Mouse (Mus musculus): ENCODE measurements around the gene Cutal. TPM values are rescaled to one million over a fixed set of nuclear protein-coding genes. Genes with fewer than 3 reads are reported as not detected.

Cutal gene
- polyA plus RNA-seq, 1 experiment from 2014 or later = 0.35 TPM

DNA sequence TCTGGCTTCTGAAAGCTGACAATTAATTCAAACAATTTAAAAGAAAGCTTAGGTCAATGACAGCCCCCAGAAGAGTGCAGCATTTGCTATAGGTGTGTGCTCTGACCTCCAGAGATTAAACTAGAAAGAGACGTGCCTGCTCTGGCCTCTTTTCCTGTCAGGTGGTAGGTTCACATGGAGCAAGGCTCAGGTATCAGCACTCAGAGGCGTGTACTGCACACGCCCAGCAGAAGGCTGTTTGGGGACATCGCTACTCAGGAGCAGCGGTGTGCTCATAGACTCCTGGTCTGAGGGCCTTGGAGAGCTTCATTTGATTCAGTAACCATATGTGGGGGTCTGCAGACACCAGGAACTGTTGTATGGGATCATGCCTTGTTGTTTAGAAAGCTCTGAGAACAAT is 53.1 kb downstream of the Cutal start:
- H3K27me3 ChIP-seq (replicated peaks; ENCODE audit: control insufficient read depth, insufficient read depth, low read length) = no peaks in the 10 kb centered on the region
- H3K9ac ChIP-seq (ENCODE audit: low read depth, low read length) = no peak overlapping the region
- H3K36me3 ChIP-seq (ENCODE audit: control insufficient read depth, insufficient read depth, low read length) = no peaks in the 10 kb centered on the region
- ATAC-seq = no peak
- H3K27ac ChIP-seq (ENCODE audit: low read depth, low read length) = no peak overlapping the region
- H3K4me3 ChIP-seq (ENCODE audit: low read length) = no peak overlapping the region
- no peak overlapping the region for H3K4me2 ChIP-seq (ENCODE audit: low read length)
- H3K9me3 ChIP-seq (ENCODE audit: control insufficient read depth, low read length) = no peaks in the 10 kb centered on the region
- WGBS = 73% methylated on average over 5 of the region's 5 CpGs
- no peaks in the 10 kb centered on the region for H3K4me1 ChIP-seq (ENCODE audit: control insufficient read depth, insufficient read depth, low read depth, low read length)

GRCm38 (mm10) chr2:34937460-34937859 is 63.3 kb downstream of the Cutal start:
- H3K4me1 ChIP-seq (ENCODE audit: control insufficient read depth, insufficient read depth, low read depth, low read length) = peaks cover 11% of the 10 kb centered on the region
- H3K4me2 ChIP-seq (ENCODE audit: low read length) = no peak overlapping the region
- ATAC-seq = no peak
- no peak overlapping the region for H3K27ac ChIP-seq (ENCODE audit: low read depth, low read length)
- no peaks in the 10 kb centered on the region for H3K9me3 ChIP-seq (ENCODE audit: control insufficient read depth, low read length)
- no peak overlapping the region for H3K4me3 ChIP-seq (ENCODE audit: low read length)
- H3K27me3 ChIP-seq (replicated peaks; ENCODE audit: control insufficient read depth, insufficient read depth, low read length) = no peaks in the 10 kb centered on the region
- 45% methylated on average over 5 of the region's 5 CpGs for WGBS
- H3K9ac ChIP-seq (ENCODE audit: low read depth, low read length) = no peak overlapping the region
- H3K36me3 ChIP-seq (ENCODE audit: control insufficient read depth, insufficient read depth, low read length) = no peaks in the 10 kb centered on the region

DNA sequence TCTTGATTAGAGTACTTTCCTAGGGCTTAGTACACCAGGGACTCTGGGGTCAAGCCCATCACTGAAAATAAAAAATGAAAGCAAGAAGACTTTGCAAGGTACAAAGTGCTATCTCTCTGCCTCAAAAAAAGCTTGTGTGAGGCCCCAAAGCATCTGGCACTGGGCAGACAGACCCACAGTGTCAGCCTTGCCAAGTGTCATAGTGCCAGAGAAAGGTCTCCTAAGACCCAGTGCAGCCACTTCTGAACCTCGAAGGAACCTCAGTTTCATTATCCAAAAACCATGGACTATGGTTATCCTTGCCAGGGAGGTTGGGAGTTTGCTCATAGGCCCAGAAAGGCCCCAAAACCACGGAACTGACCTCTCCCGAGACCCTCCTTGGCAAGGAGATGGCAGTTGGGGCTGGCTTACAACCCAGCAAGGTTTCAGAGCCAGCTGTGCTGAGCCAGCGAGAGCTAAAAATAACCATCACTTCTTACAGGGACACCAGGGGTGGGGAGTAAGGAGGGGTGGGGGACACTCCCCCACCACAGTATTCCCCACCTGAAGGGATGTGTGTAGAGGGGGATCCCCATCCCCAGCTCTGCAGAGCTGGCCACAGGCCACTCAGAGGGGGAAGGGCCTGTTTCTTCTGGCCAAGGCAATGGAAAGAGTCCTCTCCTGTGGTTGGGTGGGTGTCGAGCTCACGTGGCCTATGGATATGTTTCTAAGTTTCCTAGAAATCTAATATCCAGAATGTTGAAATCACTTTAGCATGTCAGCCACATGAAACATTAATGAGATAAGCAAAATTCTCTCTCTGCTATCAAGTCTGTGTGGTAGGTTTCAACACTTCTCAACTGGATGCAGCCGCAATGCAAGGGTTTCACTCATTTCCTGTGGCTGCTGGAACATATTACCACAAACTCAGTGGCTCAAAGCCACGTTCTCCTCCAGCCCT is 64.3 kb downstream of the Cutal start:
- H3K4me1 ChIP-seq (ENCODE audit: control insufficient read depth, insufficient read depth, low read depth, low read length) = peaks cover 11% of the 10 kb centered on the region
- WGBS = 68% methylated on average over 8 of the region's 8 CpGs

GRCm38 (mm10) chr2:34940246-34940645 is 66.0 kb downstream of the Cutal start:
- H3K27ac ChIP-seq (ENCODE audit: low read depth, low read length) = no peak overlapping the region
- no peaks in the 10 kb centered on the region for H3K9me3 ChIP-seq (ENCODE audit: control insufficient read depth, low read length)
- no peak overlapping the region for H3K4me2 ChIP-seq (ENCODE audit: low read length)
- WGBS = 69% methylated on average over 5 of the region's 5 CpGs
- H3K9ac ChIP-seq (ENCODE audit: low read depth, low read length) = no peak overlapping the region
- 0 out of 2 replicates have a peak, but pooled peaks have one; percentile 21 for ATAC-seq
- no peaks in the 10 kb centered on the region for H3K36me3 ChIP-seq (ENCODE audit: control insufficient read depth, insufficient read depth, low read length)
- H3K4me3 ChIP-seq (ENCODE audit: low read length) = no peak overlapping the region
- no peaks in the 10 kb centered on the region for H3K27me3 ChIP-seq (replicated peaks; ENCODE audit: control insufficient read depth, insufficient read depth, low read length)
- H3K4me1 ChIP-seq (ENCODE audit: control insufficient read depth, insufficient read depth, low read depth, low read length) = peaks cover 11% of the 10 kb centered on the region

More for the DNA sequence above, 64.3 kb downstream of the Cutal start:
- Histone ChIP-seq H3K9ac (ENCODE audit: low read depth, low read length) (no peak overlapping the region), H3K27ac (ENCODE audit: low read depth, low read length) (no peak overlapping the region), H3K4me2 (ENCODE audit: low read length) (no peak overlapping the region), H3K27me3 (replicated peaks; ENCODE audit: control insufficient read depth, insufficient read depth, low read length) (no peaks in the 10 kb centered on the region), H3K36me3 (ENCODE audit: control insufficient read depth, insufficient read depth, low read length) (no peaks in the 10 kb centered on the region), H3K9me3 (ENCODE audit: control insufficient read depth, low read length) (no peaks in the 10 kb centered on the region), H3K4me3 (ENCODE audit: low read length) (no peak overlapping the region)
- peak; percentile 60 for ATAC-seq

DNA sequence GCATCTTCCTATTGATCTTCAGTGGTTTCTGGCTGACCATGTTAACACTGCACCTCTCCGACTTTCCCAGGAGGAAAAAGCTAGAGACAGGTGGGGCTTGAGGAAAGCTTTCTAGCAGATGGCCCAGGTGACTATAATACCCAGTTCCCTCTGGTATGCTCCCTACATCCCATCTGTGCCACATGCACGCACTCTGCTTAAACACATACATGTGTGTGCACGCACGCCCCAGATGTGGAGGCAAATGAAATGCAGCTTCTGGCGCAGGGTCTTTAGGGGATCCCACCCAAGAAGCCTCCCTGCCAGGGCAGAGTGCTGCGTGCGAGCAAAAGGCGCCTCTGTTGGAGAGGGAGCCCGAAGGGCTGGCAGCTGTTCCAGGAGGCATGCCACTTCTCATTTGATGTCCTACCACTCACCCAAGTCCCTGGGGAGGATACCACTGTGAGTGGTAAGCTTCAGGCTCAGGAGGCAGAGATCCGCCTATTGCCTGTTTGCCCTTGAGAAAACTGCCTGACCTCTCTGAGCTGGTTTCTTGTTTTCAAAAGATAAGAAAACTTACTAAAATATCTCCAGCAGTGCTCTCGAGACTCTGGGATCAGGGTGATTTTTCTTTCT is 67.0 kb downstream of the Cutal start:
- Histone ChIP-seq H3K9me3 (ENCODE audit: control insufficient read depth, low read length) (no peaks in the 10 kb centered on the region), H3K27me3 (replicated peaks; ENCODE audit: control insufficient read depth, insufficient read depth, low read length) (no peaks in the 10 kb centered on the region), H3K27ac (ENCODE audit: low read depth, low read length) (no peak overlapping the region), H3K4me2 (ENCODE audit: low read length) (no peak overlapping the region), H3K9ac (ENCODE audit: low read depth, low read length) (no peak overlapping the region), H3K4me3 (ENCODE audit: low read length) (no peak overlapping the region), H3K4me1 (ENCODE audit: control insufficient read depth, insufficient read depth, low read depth, low read length) (peaks cover 11% of the 10 kb centered on the region), H3K36me3 (ENCODE audit: control insufficient read depth, insufficient read depth, low read length) (no peaks in the 10 kb centered on the region)
- WGBS = 75% methylated on average over 11 of the region's 11 CpGs
- no peak for ATAC-seq

Other genes starting within 250 kb of the Cutal start
- 103 and 108 TPM in 2 replicates for gene Gapvd1, start 119.2 kb upstream of the Cutal start, polyA plus RNA-seq (2015; fragmentation: Nextera tagmentation; extraction: Ambion mirVana)
- 442 and 458 TPM in 2 replicates for gene Hspa5, start 102.4 kb upstream of the Cutal start, polyA plus RNA-seq (2015; fragmentation: Nextera tagmentation; extraction: Ambion mirVana)
- gene Rabepk, start 74.5 kb upstream of the Cutal start, polyA plus RNA-seq (2015; fragmentation: Nextera tagmentation; extraction: Ambion mirVana) = 28.7 and 29.7 TPM in 2 replicates
- gene Fbxw2, start 48.1 kb upstream of the Cutal start, polyA plus RNA-seq (2015; fragmentation: Nextera tagmentation; extraction: Ambion mirVana) = 95.2 and 106 TPM in 2 replicates
- gene Gm34653, start 41.4 kb upstream of the Cutal start, polyA plus RNA-seq (2015; fragmentation: Nextera tagmentation; extraction: Ambion mirVana) = not detected in 2 replicates
- 96.8 and 105 TPM in 2 replicates for gene Psmd5, start 572 bp downstream of the Cutal start, polyA plus RNA-seq (2015; fragmentation: Nextera tagmentation; extraction: Ambion mirVana)
- gene Phf19, start 39.6 kb downstream of the Cutal start, polyA plus RNA-seq (2015; fragmentation: Nextera tagmentation; extraction: Ambion mirVana) = 2.2 and 2.7 TPM in 2 replicates
- gene Traf1, start 87.4 kb downstream of the Cutal start, polyA plus RNA-seq (2015; fragmentation: Nextera tagmentation; extraction: Ambion mirVana) = 2.5 and 4.0 TPM in 2 replicates
- gene Hc, start 187.0 kb downstream of the Cutal start, polyA plus RNA-seq (2015; fragmentation: Nextera tagmentation; extraction: Ambion mirVana) = 0.24 TPM in 2 replicates
- 0.47 and 0.60 TPM in 2 replicates for gene AI182371, start 227.1 kb downstream of the Cutal start, polyA plus RNA-seq (2015; fragmentation: Nextera tagmentation; extraction: Ambion mirVana)
- 7.3 and 8.9 TPM in 2 replicates for gene Cntrl, start 235.1 kb downstream of the Cutal start, polyA plus RNA-seq (2015; fragmentation: Nextera tagmentation; extraction: Ambion mirVana)

All from hindbrain, embryonic 16.5 days (tissue).